Mouse (Mus musculus) small intestine, adult 2 months (tissue): ENCODE data around the gene Dock10. TPM values are rescaled to one million over a fixed set of nuclear protein-coding genes. Genes with fewer than 3 reads are reported as not detected.
A peak's percentile ranks its signal among the peaks of the same experiment; 100 is the strongest.

ENCODE experiments used
- H3K27ac ChIP-seq: fragments of 200-500 bp; 2 replicates; pipeline ENCODE4 v1.5.1; 2012; ENCODE audit warnings: low read depth, low read length, control low read depth, inconsistent platforms; ENCODE audit not compliant: insufficient read depth
- H3K27me3 ChIP-seq: fragments of 200-500 bp; 2 replicates; pipeline ENCODE4 v1.6.1; 2012; ENCODE audit warnings: mild to moderate bottlenecking, moderate library complexity, low read length, inconsistent platforms; ENCODE audit not compliant: control insufficient read depth, insufficient read depth
- H3K36me3 ChIP-seq: fragments of 200-500 bp; 2 replicates; pipeline ENCODE4 v1.6.1; 2012; ENCODE audit warnings: mild to moderate bottlenecking, low read length, control low read depth, inconsistent platforms; ENCODE audit not compliant: control insufficient read depth, insufficient read depth
- H3K4me1 ChIP-seq: fragments of 200-500 bp; 2 replicates; pipeline ENCODE4 v1.6.1; 2012; ENCODE audit warnings: low read length, inconsistent platforms, mixed read lengths; ENCODE audit not compliant: control insufficient read depth, insufficient read depth, insufficient read length
- H3K4me3 ChIP-seq: fragments of 200-500 bp; 2 replicates; pipeline ENCODE4 v1.5.1; 2012; ENCODE audit warnings: low read depth, mild to moderate bottlenecking, control low read depth, inconsistent platforms, low read length, moderate library complexity
- CTCF ChIP-seq: fragments of 200-500 bp; IDR thresholded peaks from 2 replicates; pipeline ENCODE4 v1.5.1; 2012; ENCODE audit warnings: low read depth, mild to moderate bottlenecking, control low read depth, inconsistent platforms, low read length, moderate library complexity, mixed read lengths; ENCODE audit not compliant: insufficient replicate concordance, insufficient read length; ENCODE audit errors: extremely low read depth
- POLR2A ChIP-seq: fragments of 200-500 bp; IDR thresholded peaks from 2 replicates; pipeline ENCODE4 v1.6.1; 2012; ENCODE audit warnings: low read depth, mild to moderate bottlenecking, control low read depth, inconsistent platforms, low read length, moderate library complexity
- WGBS: fragments of 180-500 bp; shearing (Covaris S2); methylation state at CpG from one replicate; pipeline ENCODE4 v1.1.7; 2018; 5-methylcytosine and 5-hydroxymethylcytosine counted together
- polyA plus RNA-seq: library from polyadenylated mRNA; depleted of rRNA; stranded (reverse); fragments of >200 nt; gene quantifications from 2 replicates; pipeline ENCODE4 v1.2.3, GENCODE M21; 2012

Gene Dock10
- polyA plus RNA-seq, 1 experiment, result 1.7 TPM

GRCm38 (mm10) chr1:80727403-80727802 is 30.9 kb downstream of the Dock10 start:
- Histone ChIP-seq H3K27me3 (no peaks in the 10 kb centered on the region), H3K4me3 (no peak overlapping the region), H3K4me1 (peaks cover 2% of the 10 kb centered on the region; the same call in 1 of the 2 replicates), H3K36me3 (no peaks in the 10 kb centered on the region), H3K27ac (no peak overlapping the region)
- no peak for TF ChIP-seq POLR2A
- TF ChIP-seq CTCF, result no peak
- whole genome bisulfite sequencing, result 76% methylated on average over 4 of the region's 4 CpGs

GRCm38 (mm10) chr1:80722647-80723046 is 35.7 kb downstream of the Dock10 start:
- TF ChIP-seq CTCF (peak; percentile 44; the same call in 1 of the 2 replicates), POLR2A (no peak)
- WGBS, result 25% methylated on average over 4 of the region's 4 CpGs

GRCm38 (mm10) chr1:80722001-80722400 is 36.3 kb downstream of the Dock10 start:
- H3K27me3 ChIP-seq, result no peaks in the 10 kb centered on the region
- no peaks in the 10 kb centered on the region for H3K4me1 ChIP-seq
- TF ChIP-seq POLR2A, result no peak
- no peak for TF ChIP-seq CTCF
- WGBS, result 48% methylated on average over 1 of the region's 1 CpGs
- H3K27ac ChIP-seq, result no peak overlapping the region
- H3K4me3 ChIP-seq, result no peak overlapping the region
- H3K36me3 ChIP-seq, result no peaks in the 10 kb centered on the region

More at GRCm38 (mm10) chr1:80722647-80723046, 35.7 kb downstream of the Dock10 start:
- Histone ChIP-seq H3K4me1 (no peaks in the 10 kb centered on the region), H3K36me3 (no peaks in the 10 kb centered on the region), H3K27me3 (no peaks in the 10 kb centered on the region), H3K27ac (no peak overlapping the region), H3K4me3 (no peak overlapping the region)

GRCm38 (mm10) chr1:80721181-80721580 is 37.1 kb downstream of the Dock10 start:
- WGBS, result 89% methylated on average over 2 of the region's 2 CpGs
- Histone ChIP-seq H3K36me3 (no peaks in the 10 kb centered on the region), H3K27me3 (no peaks in the 10 kb centered on the region), H3K4me1 (no peaks in the 10 kb centered on the region), H3K27ac (no peak overlapping the region), H3K4me3 (no peak overlapping the region)
- TF ChIP-seq CTCF, result no peak
- TF ChIP-seq POLR2A, result no peak

GRCm38 (mm10) chr1:80720146-80720545 is 38.2 kb downstream of the Dock10 start:
- TF ChIP-seq CTCF, result no peak
- TF ChIP-seq POLR2A, result no peak
- H3K36me3 ChIP-seq, result no peaks in the 10 kb centered on the region
- no peaks in the 10 kb centered on the region for H3K27me3 ChIP-seq
- H3K27ac ChIP-seq, result no peak overlapping the region
- no peaks in the 10 kb centered on the region for H3K4me1 ChIP-seq
- H3K4me3 ChIP-seq, result no peak overlapping the region

- Histone ChIP-seq H3K36me3 (no peaks in the 10 kb centered on the region), H3K27ac (no peak overlapping the region), H3K4me1 (no peaks in the 10 kb centered on the region), H3K27me3 (no peaks in the 10 kb centered on the region), H3K4me3 (no peak overlapping the region)
- WGBS, result 65% methylated on average over 6 of the region's 6 CpGs
- TF ChIP-seq POLR2A, result no peak
- no peak for TF ChIP-seq CTCF
These were observed 38.9 kb downstream of the Dock10 start for GRCm38 (mm10) chr1:80719436-80719835.

GRCm38 (mm10) chr1:80718666-80719065 is 39.7 kb downstream of the Dock10 start:
- Histone ChIP-seq H3K36me3 (no peaks in the 10 kb centered on the region), H3K4me1 (no peaks in the 10 kb centered on the region), H3K27ac (no peak overlapping the region), H3K27me3 (no peaks in the 10 kb centered on the region), H3K4me3 (no peak overlapping the region)
- WGBS, result 85% methylated on average over 1 of the region's 1 CpGs
- TF ChIP-seq POLR2A (no peak), CTCF (no peak)
